Mouse (Mus musculus): ENCODE measurements around the gene Ltk. TPM values are rescaled to one million over a fixed set of nuclear protein-coding genes. Genes with fewer than 3 reads are reported as not detected.
A peak's percentile ranks its signal among the peaks of the same experiment; 100 is the strongest.

Gene Ltk
- polyA plus RNA-seq, 1 experiment from 2014 or later: 2.1 TPM

DNA sequence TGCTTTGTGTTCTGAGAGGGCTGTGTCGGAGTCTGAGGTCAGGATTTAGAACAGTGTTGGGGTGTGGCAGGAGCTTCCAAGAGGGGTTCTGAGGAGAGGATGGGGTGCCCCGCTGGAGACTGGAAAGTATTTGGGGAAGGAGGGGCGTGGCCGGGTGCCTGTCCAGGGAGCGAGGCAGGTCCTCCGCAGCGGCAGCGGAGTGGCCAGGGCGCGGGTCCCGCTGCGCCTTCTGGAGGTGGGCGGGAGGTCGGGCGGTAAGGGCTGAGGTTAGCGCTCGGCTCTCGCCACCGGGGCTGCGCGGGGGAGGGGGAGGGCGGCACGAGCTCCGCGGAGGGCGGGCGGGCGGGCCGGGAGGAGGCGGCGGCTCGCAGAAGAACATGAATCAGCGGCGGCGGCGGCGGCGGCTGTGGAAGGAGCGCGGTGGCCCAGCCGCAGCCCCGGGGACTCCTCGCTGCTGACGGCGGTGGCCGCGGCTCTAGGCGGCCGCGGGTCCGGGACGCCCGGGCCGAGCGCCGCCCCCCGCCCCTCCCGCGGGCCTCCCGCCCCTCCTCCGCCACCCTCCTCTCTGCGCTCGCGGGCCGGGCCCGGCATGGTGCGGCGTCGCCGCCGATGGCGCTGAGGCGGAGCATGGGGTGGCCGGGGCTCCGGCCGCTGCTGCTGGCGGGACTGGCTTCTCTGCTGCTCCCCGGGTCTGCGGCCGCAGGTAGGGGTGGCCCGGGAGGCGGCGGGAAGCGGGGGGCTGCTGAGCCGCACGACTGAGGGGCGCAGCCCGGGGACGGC is 39.1 kb upstream of the Ltk start:
- WGBS: under 1% methylated on average over 31 of the region's 89 CpGs
- peak overlapping the region; percentile 97 for H3K4me2 ChIP-seq
- peak; percentile 59 for ATAC-seq (ENCODE audit: low FRiP score, low read depth)
- peak overlapping the region; percentile 89 for H3K9ac ChIP-seq
- peak overlapping the region; percentile 89 for H3K4me3 ChIP-seq
- H3K4me1 ChIP-seq (replicated peaks): peaks cover 48% of the 10 kb centered on the region
- H3K27ac ChIP-seq (replicated peaks): peak overlapping the region; percentile 51; the same call in 1 of the 2 replicates
- H3K27me3 ChIP-seq: peaks cover 12% of the 10 kb centered on the region; the same call in 1 of the 2 replicates
- H3K36me3 ChIP-seq: no peaks in the 10 kb centered on the region
- H3K9me3 ChIP-seq: no peaks in the 10 kb centered on the region

GRCm38 (mm10) chr2:119798246-119798927 is 38.2 kb upstream of the Ltk start:
- Histone ChIP-seq H3K27ac (replicated peaks) (no peak overlapping the region), H3K36me3 (no peaks in the 10 kb centered on the region), H3K27me3 (peaks cover 12% of the 10 kb centered on the region; the same call in 1 of the 2 replicates), H3K4me1 (replicated peaks) (peaks cover 39% of the 10 kb centered on the region), H3K4me2 (peak overlapping the region; percentile 97), H3K9ac (no peak overlapping the region), H3K4me3 (no peak overlapping the region), H3K9me3 (no peaks in the 10 kb centered on the region)
- ATAC-seq (ENCODE audit: low FRiP score, low read depth): no peak
- WGBS: 11% methylated on average over 13 of the region's 13 CpGs

- Histone ChIP-seq H3K27ac (replicated peaks) (no peak within 1 kb of the TSS), H3K9me3 (no peaks in the 10 kb centered on the region), H3K4me1 (replicated peaks) (peaks cover 28% of the 10 kb centered on the region), H3K36me3 (no peaks in the 10 kb centered on the region), H3K9ac (no peak within 1 kb of the TSS), H3K27me3 (peaks cover 12% of the 10 kb centered on the region; the same call in 1 of the 2 replicates), H3K4me2 (no peak within 1 kb of the TSS; the same call in 1 of the 2 replicates), H3K4me3 (no peak within 1 kb of the TSS)
- ATAC-seq (ENCODE audit: low FRiP score, low read depth): no peak
- 67% methylated on average over 5 of the region's 5 CpGs for WGBS
These were observed 37.1 kb upstream of the Ltk start, which contains the start of gene Tyro3 for GRCm38 (mm10) chr2:119797279-119797783. Tyro3 (plus strand) TSS chr2:119797733.

- H3K9me3 ChIP-seq: no peaks in the 10 kb centered on the region
- no peak overlapping the region for H3K4me3 ChIP-seq
- no peaks in the 10 kb centered on the region for H3K36me3 ChIP-seq
- peaks cover 15% of the 10 kb centered on the region for H3K4me1 ChIP-seq (replicated peaks)
- no peak overlapping the region for H3K9ac ChIP-seq
- ATAC-seq (ENCODE audit: low FRiP score, low read depth): no peak
- H3K27me3 ChIP-seq: no peaks in the 10 kb centered on the region
- WGBS: 90% methylated on average over 2 of the region's 2 CpGs
- H3K27ac ChIP-seq (replicated peaks): no peak overlapping the region
- H3K4me2 ChIP-seq: no peak overlapping the region
These were observed 29.8 kb upstream of the Ltk start for GRCm38 (mm10) chr2:119789996-119790395.

DNA sequence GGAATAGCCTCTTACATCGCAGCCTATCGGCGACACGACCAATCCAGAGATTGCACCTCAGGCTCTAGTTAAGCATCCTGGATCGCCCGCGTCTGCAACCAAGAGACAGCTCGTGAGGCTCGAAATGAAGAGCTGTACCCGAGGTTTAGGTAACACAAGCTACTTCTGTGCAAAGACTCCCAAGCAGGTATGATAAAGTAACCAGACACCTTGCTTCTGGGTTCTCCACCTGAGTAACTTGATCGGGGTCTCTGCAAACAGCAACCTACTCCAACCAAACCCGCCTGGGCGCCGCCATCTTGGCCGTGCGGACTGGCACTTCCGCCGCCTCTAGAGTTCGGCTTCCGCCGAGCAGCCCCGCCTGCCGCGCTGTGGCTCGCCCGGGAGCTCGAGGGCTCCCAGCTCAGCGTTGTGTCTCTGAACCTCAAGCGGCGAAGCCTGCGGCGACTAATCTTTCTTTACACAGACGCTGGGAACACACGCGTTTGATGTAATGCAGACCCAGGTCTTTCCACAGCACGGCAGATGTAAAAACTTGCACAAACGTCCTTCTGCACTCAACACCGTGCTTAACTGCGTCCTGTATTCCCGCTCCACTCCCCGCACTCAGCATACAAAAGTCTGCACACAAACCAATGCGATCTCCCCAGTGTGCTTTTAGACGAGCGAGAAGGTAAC is 27.1 kb upstream of the Ltk start, which contains the start of gene Rpap1:
Rpap1 (minus strand) TSS at position 332 of the 678 bp plus-strand sequence.
- H3K36me3 ChIP-seq: peaks cover 6% of the 10 kb centered on the region
- H3K27ac ChIP-seq (replicated peaks): peak within 1 kb of the TSS; percentile 89
- H3K9ac ChIP-seq: peak within 1 kb of the TSS; percentile 46
- peak within 1 kb of the TSS; percentile 53 for H3K4me3 ChIP-seq
- ATAC-seq (ENCODE audit: low FRiP score, low read depth): peak; percentile 96
- peaks cover 15% of the 10 kb centered on the region for H3K4me1 ChIP-seq (replicated peaks)
- peak within 1 kb of the TSS; percentile 82 for H3K4me2 ChIP-seq
- no peaks in the 10 kb centered on the region for H3K9me3 ChIP-seq
- whole genome bisulfite sequencing: under 1% methylated on average over 44 of the region's 44 CpGs
- no peaks in the 10 kb centered on the region for H3K27me3 ChIP-seq

DNA sequence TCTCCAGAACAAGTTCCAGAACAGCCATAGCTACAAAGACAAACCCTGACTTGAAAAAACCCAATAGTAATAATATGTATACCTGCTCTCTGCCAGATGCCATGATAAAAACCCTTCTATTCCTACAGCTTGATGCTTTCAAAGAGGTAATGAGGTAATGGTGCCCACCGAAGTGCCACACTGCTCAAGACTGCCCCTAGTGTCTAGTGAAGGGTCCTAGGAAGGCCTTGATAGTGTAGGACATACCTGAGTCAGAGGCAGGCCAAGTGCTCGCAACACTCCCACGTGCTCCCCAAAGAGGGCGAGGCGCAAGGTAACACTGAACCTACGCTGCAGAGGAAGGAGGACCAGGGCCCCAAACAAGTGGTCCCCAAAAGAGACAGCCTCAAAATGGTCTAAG is 7.0 kb upstream of the Ltk start:
- Histone ChIP-seq H3K4me2 (no peak overlapping the region), H3K27ac (replicated peaks) (no peak overlapping the region), H3K9ac (no peak overlapping the region), H3K4me3 (no peak overlapping the region), H3K4me1 (replicated peaks) (no peaks in the 10 kb centered on the region), H3K27me3 (no peaks in the 10 kb centered on the region), H3K9me3 (no peaks in the 10 kb centered on the region), H3K36me3 (peaks cover 41% of the 10 kb centered on the region)
- ATAC-seq (ENCODE audit: low FRiP score, low read depth): no peak
- 97% methylated on average over 6 of the region's 6 CpGs for WGBS

- H3K36me3 ChIP-seq: peaks cover 22% of the 10 kb centered on the region
- H3K27ac ChIP-seq (replicated peaks): no peak overlapping the region
- no peak overlapping the region for H3K4me2 ChIP-seq
- no peak overlapping the region for H3K9ac ChIP-seq
- peaks cover 18% of the 10 kb centered on the region for H3K27me3 ChIP-seq
- H3K4me3 ChIP-seq: no peak overlapping the region
- ATAC-seq (ENCODE audit: low FRiP score, low read depth): no peak
- WGBS: 77% methylated on average over 4 of the region's 4 CpGs
- peaks cover under 1% of the 10 kb centered on the region; the same call in 1 of the 2 replicates for H3K4me1 ChIP-seq (replicated peaks)
- no peaks in the 10 kb centered on the region for H3K9me3 ChIP-seq
These were observed 3.7 kb upstream of the Ltk start for GRCm38 (mm10) chr2:119763924-119764323.

- Histone ChIP-seq H3K4me1 (replicated peaks) (peaks cover 14% of the 10 kb centered on the region), H3K9me3 (no peaks in the 10 kb centered on the region), H3K27me3 (peaks cover 33% of the 10 kb centered on the region), H3K9ac (no peak overlapping the region), H3K27ac (replicated peaks) (no peak overlapping the region), H3K36me3 (peaks cover 11% of the 10 kb centered on the region), H3K4me3 (no peak overlapping the region), H3K4me2 (no peak overlapping the region)
- WGBS: 74% methylated on average over 1 of the region's 1 CpGs
- ATAC-seq (ENCODE audit: low FRiP score, low read depth): no peak
These were observed 2.0 kb upstream of the Ltk start for GRCm38 (mm10) chr2:119762276-119762675.

GRCm38 (mm10) chr2:119758844-119759835 is 1.1 kb downstream of the Ltk start:
- H3K9me3 ChIP-seq: no peaks in the 10 kb centered on the region
- H3K27me3 ChIP-seq: peaks cover 52% of the 10 kb centered on the region
- peaks cover 5% of the 10 kb centered on the region for H3K36me3 ChIP-seq
- ATAC-seq (ENCODE audit: low FRiP score, low read depth): 0 out of 2 replicates have a peak, but pooled peaks have one; percentile 14
- H3K4me3 ChIP-seq: peak overlapping the region; percentile 56
- peaks cover 14% of the 10 kb centered on the region for H3K4me1 ChIP-seq (replicated peaks)
- H3K27ac ChIP-seq (replicated peaks): no peak overlapping the region
- WGBS: 5% methylated on average over 44 of the region's 44 CpGs
- H3K4me2 ChIP-seq: peak overlapping the region; percentile 98
- H3K9ac ChIP-seq: peak overlapping the region; percentile 50; the same call in 1 of the 2 replicates

GRCm38 (mm10) chr2:119758101-119758843 is 2.0 kb downstream of the Ltk start:
- H3K4me1 ChIP-seq (replicated peaks): peaks cover 14% of the 10 kb centered on the region
- H3K36me3 ChIP-seq: no peaks in the 10 kb centered on the region
- peak; percentile 66; the same call in 1 of the 2 replicates for ATAC-seq (ENCODE audit: low FRiP score, low read depth)
- under 1% methylated on average over 64 of the region's 77 CpGs for WGBS
- peak overlapping the region; percentile 50 for H3K9ac ChIP-seq
- H3K27ac ChIP-seq (replicated peaks): no peak overlapping the region
- no peaks in the 10 kb centered on the region for H3K9me3 ChIP-seq
- H3K27me3 ChIP-seq: peaks cover 54% of the 10 kb centered on the region
- peak overlapping the region; percentile 98 for H3K4me2 ChIP-seq
- H3K4me3 ChIP-seq: peak overlapping the region; percentile 56
